Mouse (Mus musculus) forebrain, embryonic 16.5 days (tissue): ENCODE measurements around the gene Zfp62. TPM values are rescaled to one million over a fixed set of nuclear protein-coding genes. Genes with fewer than 3 reads are reported as not detected.

Experiments
- ATAC-seq: fragments of 200-750 bp; cut with Nextera tagmentation; 2 replicates; pipeline ENCODE4 v1.8.0; 2017; ENCODE audit warnings: mild to moderate bottlenecking, moderate library complexity
- H3K27ac ChIP-seq: fragments of 300-500 bp; sonication (generic); 2 replicates; pipeline ENCODE4 v1.5.1; 2014; ENCODE audit warnings: low read length, control low read depth
- H3K27me3 ChIP-seq: fragments of 300-500 bp; sonication (generic); replicated peaks from 2 replicates; pipeline ENCODE4 v1.6.1; 2014; ENCODE audit warnings: low read length; ENCODE audit not compliant: control insufficient read depth, insufficient read depth
- H3K36me3 ChIP-seq: fragments of 300-500 bp; sonication (generic); 2 replicates; pipeline ENCODE4 v1.6.1; 2014; ENCODE audit not compliant: control insufficient read depth, insufficient read depth
- H3K4me1 ChIP-seq: fragments of 300-500 bp; sonication (generic); replicated peaks from 2 replicates; pipeline ENCODE4 v1.6.1; 2014; ENCODE audit warnings: low read length; ENCODE audit not compliant: control insufficient read depth, insufficient read depth
- H3K4me2 ChIP-seq: fragments of 300-500 bp; sonication (generic); 2 replicates; pipeline ENCODE4 v1.6.1; 2014; ENCODE audit warnings: mild to moderate bottlenecking, low read length, control low read depth
- H3K4me3 ChIP-seq: fragments of 300-500 bp; sonication (generic); replicated peaks from 2 replicates; pipeline ENCODE4 v1.5.1; 2014; ENCODE audit warnings: mild to moderate bottlenecking, low read length, control low read depth
- H3K9ac ChIP-seq: fragments of 300-500 bp; sonication (generic); replicated peaks from 2 replicates; pipeline ENCODE4 v1.6.1; 2014; ENCODE audit warnings: low read depth, low read length, control low read depth
- H3K9me3 ChIP-seq: fragments of 300-500 bp; sonication (generic); 2 replicates; pipeline ENCODE4 v1.6.1; 2016; ENCODE audit warnings: low read length; ENCODE audit not compliant: control insufficient read depth
- WGBS: fragments of 180-500 bp; shearing (Covaris S2); extraction: QIAGEN DNeasy Blood & Tissue Kit; methylation state at CpG from one replicate; pipeline ENCODE4 v1.1.7; 2014; 5-methylcytosine and 5-hydroxymethylcytosine counted together
- polyA plus RNA-seq: library from polyadenylated mRNA; unstranded; fragments of >200 nt; fragmentation: Nextera tagmentation; extraction: Ambion mirVana; gene quantifications from 2 replicates; pipeline ENCODE4 v1.2.1, GENCODE M21; 2015

Gene Zfp62
- polyA plus RNA-seq, 1 experiment from 2014 or later, result 59.1 TPM

DNA sequence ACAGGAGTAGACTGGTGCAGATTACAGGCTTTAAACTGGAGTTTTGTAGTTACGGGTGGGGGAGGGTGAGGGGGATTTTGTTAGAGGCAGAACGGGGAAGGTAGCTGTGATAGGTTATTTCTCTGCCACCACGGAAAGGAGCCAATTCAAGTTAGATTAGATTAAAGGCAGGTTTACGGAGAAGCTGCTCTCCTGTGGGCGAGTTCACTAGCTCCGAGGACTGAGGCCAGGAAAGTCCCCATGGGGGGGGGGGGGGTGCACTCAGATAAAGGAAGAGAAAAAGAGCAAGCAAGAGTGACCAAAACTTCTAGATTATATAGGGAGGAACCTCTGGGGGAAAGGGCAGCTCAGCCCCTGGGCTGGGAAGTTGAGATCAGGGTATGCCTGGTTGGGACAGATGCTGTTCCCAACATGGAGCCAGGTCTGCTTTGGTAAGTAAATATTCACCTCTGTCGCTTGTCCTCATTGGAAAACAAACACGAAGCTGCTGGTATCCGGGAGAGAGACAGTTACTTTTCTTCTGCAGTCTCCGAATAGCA lies 500 bp upstream of the Zfp62 start:
- H3K9ac ChIP-seq, result peak overlapping the region; percentile 91
- no peaks in the 10 kb centered on the region for H3K36me3 ChIP-seq
- peak; percentile 19 for ATAC-seq
- under 1% methylated on average over 10 of the region's 10 CpGs for WGBS
- H3K4me1 ChIP-seq, result peaks cover 20% of the 10 kb centered on the region
- peak overlapping the region; percentile 74 for H3K4me3 ChIP-seq
- H3K4me2 ChIP-seq, result peak overlapping the region; percentile 93
- H3K9me3 ChIP-seq, result no peaks in the 10 kb centered on the region
- no peaks in the 10 kb centered on the region for H3K27me3 ChIP-seq
- peak overlapping the region; percentile 90 for H3K27ac ChIP-seq

DNA sequence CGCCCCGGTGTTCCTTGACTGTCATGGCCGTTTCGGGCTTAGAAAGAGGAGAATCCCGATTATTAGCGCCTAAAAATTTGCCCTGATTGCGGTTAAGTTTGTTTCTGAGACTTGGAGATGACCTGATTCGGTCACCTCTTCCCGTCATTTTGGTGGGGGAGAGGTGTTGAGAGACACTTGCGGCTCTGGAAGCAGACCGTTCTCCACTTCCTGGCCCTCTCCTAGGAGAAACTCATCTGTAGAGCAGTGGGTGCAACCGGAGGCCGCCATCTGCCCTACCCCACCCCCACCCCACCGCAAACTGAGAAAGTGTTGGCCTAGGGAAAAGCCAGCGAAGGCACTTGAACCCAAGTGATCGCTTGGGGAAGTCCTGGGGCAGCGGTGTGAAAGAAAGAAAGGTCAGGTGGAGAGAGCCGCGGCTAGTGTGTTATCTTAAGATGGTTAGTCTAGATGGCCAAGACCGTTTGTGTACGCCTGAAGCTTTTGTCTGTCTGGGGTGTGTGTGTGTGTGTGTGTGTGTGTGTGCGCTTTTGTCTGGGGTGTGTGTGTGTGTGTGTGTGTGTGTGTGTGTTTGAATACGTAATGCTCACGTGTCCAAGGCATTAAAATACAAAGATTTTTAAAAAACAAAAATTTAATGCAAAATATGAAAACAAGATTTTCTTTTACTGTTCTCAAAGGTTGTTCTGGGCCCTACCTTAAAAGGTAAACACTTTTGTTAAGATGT lies 842 bp downstream of the Zfp62 start:
- no peaks in the 10 kb centered on the region for H3K27me3 ChIP-seq
- peak overlapping the region; percentile 90 for H3K27ac ChIP-seq
- under 1% methylated on average over 24 of the region's 24 CpGs for WGBS
- peaks cover 22% of the 10 kb centered on the region for H3K4me1 ChIP-seq
- peak; percentile 68 for ATAC-seq
- peak overlapping the region; percentile 74 for H3K4me3 ChIP-seq
- peak overlapping the region; percentile 93 for H3K4me2 ChIP-seq
- peak overlapping the region; percentile 91 for H3K9ac ChIP-seq
- H3K36me3 ChIP-seq, result no peaks in the 10 kb centered on the region
- H3K9me3 ChIP-seq, result no peaks in the 10 kb centered on the region

DNA sequence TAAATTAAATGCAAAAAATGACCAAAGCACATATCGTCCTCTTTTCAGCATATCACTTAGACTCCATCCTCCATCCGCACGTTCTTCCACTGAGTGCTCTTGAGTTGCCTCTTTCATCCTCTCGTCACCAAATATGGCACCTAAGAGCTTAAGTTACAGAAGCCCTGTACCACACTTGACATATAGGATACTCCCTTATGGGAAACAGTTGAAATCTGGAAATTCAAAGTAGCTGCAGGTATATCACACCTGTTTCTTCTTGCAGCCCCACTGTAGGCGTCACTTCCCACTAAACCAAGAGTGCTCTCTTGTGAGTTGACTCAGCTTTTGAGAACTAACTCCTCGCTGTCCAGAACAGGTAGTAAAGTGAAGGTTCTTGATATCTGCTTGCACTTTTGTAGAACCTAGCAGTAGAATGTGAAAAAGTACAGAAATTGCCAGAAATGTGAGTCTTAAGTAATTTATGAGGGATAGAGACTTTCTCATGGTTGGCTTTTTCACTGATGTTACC lies 2.0 kb downstream of the Zfp62 start:
- 89% methylated on average over 6 of the region's 6 CpGs for whole genome bisulfite sequencing

DNA sequence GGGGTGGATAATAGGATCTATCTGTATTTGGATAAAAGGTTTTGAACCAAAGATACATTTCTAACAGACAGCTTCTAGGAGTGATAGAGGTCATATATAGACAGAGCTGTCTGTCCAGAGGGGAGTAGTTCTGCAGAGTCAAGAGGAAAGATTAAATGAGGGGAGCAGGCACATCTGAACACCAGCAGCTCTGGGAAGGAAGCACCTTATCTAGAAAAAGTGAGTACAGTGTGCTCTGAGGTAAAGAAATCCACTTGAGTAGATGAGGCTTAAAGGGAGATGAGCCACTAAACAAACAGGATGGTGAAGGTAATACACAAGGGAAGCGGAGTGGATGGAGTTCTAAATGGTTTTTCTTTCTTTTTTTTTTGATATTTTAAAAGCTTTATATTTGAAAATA lies 4.4 kb downstream of the Zfp62 start:
- Histone ChIP-seq H3K4me2 (no peak overlapping the region), H3K36me3 (no peaks in the 10 kb centered on the region), H3K4me1 (peaks cover 19% of the 10 kb centered on the region), H3K27me3 (no peaks in the 10 kb centered on the region), H3K9ac (no peak overlapping the region), H3K9me3 (no peaks in the 10 kb centered on the region), H3K4me3 (no peak overlapping the region), H3K27ac (no peak overlapping the region)
- no peak for ATAC-seq
- WGBS, result 100% methylated on average over 1 of the region's 1 CpGs

More for the DNA sequence above, 2.0 kb downstream of the Zfp62 start:
- no peak overlapping the region for H3K27ac ChIP-seq
- H3K9me3 ChIP-seq, result no peaks in the 10 kb centered on the region
- H3K36me3 ChIP-seq, result no peaks in the 10 kb centered on the region
- no peak for ATAC-seq
- H3K9ac ChIP-seq, result no peak overlapping the region
- H3K4me1 ChIP-seq, result peaks cover 25% of the 10 kb centered on the region
- no peaks in the 10 kb centered on the region for H3K27me3 ChIP-seq
- H3K4me3 ChIP-seq, result no peak overlapping the region
- peak overlapping the region; percentile 93; the same call in 1 of the 2 replicates for H3K4me2 ChIP-seq

DNA sequence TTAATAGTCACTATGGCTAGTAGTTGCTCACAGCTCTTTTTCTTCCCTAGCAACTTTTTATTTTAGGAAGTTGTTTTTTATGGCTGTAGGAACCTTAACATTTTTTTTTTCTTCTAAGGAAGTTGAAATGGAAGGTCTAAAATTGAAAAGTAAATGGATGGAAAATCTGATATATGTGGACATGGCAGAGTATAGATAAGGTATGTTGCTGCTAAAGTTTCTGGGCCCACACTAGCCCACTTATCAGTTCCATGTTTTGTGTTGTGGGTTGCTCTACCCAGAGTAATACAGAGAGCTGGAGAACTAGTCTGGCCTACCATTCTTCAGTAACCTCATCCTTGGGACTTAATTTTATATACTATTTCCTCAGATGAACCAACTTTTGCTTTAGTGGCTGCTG lies 9.5 kb downstream of the Zfp62 start:
- no peak for ATAC-seq
- no peak overlapping the region for H3K4me3 ChIP-seq
- H3K27ac ChIP-seq, result no peak overlapping the region
- no peak overlapping the region for H3K9ac ChIP-seq
- H3K36me3 ChIP-seq, result peaks cover 36% of the 10 kb centered on the region
- H3K4me2 ChIP-seq, result no peak overlapping the region
- H3K9me3 ChIP-seq, result no peaks in the 10 kb centered on the region
- H3K4me1 ChIP-seq, result 0 out of 2 replicates have a peak, but pooled peaks cover 5% of the 10 kb centered on the region
- H3K27me3 ChIP-seq, result no peaks in the 10 kb centered on the region

DNA sequence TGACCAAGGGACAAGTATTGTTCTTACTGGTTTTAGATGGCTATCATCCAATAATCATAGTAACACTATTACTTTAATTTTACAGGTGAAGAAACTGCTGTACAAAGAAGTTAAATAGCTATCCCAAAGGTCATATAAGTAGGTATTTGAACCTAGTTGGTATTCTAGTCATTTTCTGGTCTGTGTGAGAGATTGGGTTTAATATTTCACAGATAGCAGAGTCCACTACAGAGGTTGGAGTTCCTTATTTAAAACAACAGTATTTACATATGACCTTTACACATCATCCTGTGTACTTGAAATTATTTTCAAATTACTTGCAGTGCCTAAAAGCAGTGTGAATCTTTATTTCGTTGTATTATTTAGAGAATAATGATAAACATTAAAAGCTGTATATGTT lies 10.4 kb downstream of the Zfp62 start:
- peaks cover 37% of the 10 kb centered on the region for H3K36me3 ChIP-seq
- ATAC-seq, result no peak

DNA sequence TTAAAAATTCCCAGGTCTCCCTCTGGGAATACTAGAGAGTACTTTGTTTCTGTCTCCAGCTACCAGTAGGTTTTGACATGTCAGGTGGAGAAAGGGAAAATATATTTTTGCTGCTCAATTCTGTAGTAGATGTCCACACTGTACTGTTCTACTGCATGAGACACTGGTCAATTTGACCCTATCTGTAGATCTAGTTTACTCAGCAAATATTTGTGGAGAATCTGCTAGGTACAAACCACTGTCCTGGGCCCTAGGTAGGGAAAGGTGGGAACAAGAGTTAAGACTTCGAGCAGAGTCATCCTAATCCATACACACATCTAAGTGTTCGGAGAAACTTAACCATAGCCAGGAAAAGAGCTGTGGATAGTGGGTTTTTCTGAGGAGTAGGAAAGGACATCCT lies 16.2 kb downstream of the Zfp62 start:
- 92% methylated on average over 2 of the region's 2 CpGs for WGBS
- H3K9ac ChIP-seq, result no peak overlapping the region
- no peak overlapping the region for H3K4me2 ChIP-seq
- H3K4me3 ChIP-seq, result no peak overlapping the region
- no peaks in the 10 kb centered on the region for H3K9me3 ChIP-seq
- H3K27ac ChIP-seq, result no peak overlapping the region
- no peaks in the 10 kb centered on the region for H3K27me3 ChIP-seq
- H3K4me1 ChIP-seq, result no peaks in the 10 kb centered on the region
- ATAC-seq, result no peak
- H3K36me3 ChIP-seq, result peaks cover 30% of the 10 kb centered on the region

More for the DNA sequence above, 10.4 kb downstream of the Zfp62 start:
- Histone ChIP-seq H3K4me3 (no peak overlapping the region), H3K27ac (no peak overlapping the region), H3K9me3 (no peaks in the 10 kb centered on the region), H3K4me1 (0 out of 2 replicates have a peak, but pooled peaks cover 3% of the 10 kb centered on the region), H3K9ac (no peak overlapping the region), H3K4me2 (no peak overlapping the region), H3K27me3 (no peaks in the 10 kb centered on the region)
- WGBS, result 94% methylated on average over 1 of the region's 1 CpGs

DNA sequence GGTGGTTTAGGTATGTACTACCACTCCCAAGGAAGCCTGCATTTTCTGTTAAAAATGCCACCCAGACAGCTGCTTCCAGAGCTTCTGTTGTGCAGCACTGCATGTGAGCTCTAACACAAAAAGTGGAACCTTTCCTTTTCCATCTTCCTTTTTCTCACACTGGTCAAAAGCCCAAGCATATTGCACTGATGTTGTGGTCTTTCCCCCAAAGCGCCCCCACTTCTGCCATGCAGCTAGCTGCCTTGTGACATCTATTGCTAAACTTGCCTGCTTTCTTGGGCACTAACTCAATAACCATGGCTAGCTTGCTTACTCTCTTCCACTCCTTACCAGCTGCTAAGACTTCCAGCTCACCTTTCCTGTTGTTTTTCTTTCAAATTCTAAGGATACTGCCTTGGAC lies 21.4 kb downstream of the Zfp62 start:
- no peak overlapping the region for H3K4me2 ChIP-seq
- H3K9me3 ChIP-seq, result no peaks in the 10 kb centered on the region
- H3K4me3 ChIP-seq, result no peak overlapping the region
- H3K36me3 ChIP-seq, result no peaks in the 10 kb centered on the region
- H3K9ac ChIP-seq, result no peak overlapping the region
- 75% methylated on average over 1 of the region's 1 CpGs for WGBS
- no peak overlapping the region for H3K27ac ChIP-seq
- no peaks in the 10 kb centered on the region for H3K4me1 ChIP-seq
- no peaks in the 10 kb centered on the region for H3K27me3 ChIP-seq
- no peak for ATAC-seq

DNA sequence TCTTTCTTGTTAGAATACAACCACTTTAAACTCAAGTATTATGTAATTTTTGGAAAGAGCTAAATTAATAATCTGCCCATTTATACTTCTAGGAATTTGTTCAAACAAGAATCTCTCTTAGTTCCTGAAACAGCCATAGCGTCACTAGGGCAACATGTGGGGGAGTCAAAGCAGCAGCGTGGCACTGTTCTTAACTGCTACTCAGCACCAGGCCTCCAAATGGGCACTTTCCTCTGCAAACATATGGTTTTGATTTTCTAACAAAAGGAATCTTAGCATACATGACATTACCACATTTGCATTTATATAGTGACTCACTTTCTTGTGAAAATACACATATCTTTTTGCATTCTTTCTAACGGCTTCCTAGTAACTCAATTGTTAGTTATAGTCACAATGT lies 29.7 kb downstream of the Zfp62 start:
- H3K36me3 ChIP-seq, result no peaks in the 10 kb centered on the region
- no peak overlapping the region for H3K4me3 ChIP-seq
- H3K27me3 ChIP-seq, result no peaks in the 10 kb centered on the region
- no peak overlapping the region for H3K27ac ChIP-seq
- no peaks in the 10 kb centered on the region for H3K4me1 ChIP-seq
- no peak for ATAC-seq
- WGBS, result 62% methylated on average over 3 of the region's 3 CpGs
- H3K9me3 ChIP-seq, result no peaks in the 10 kb centered on the region
- H3K9ac ChIP-seq, result no peak overlapping the region
- H3K4me2 ChIP-seq, result no peak overlapping the region
